Mouse (Mus musculus): ENCODE results near the gene Ubap2.

Gene Ubap2

GRCm38 (mm10) chr4:41260691-41261090, 14.3 kb downstream of the Ubap2 start:
- no peak for DNase-seq (ENCODE audit: extremely low spot score, low spot score)

GRCm38 (mm10) chr4:41259019-41259418, 15.9 kb downstream of the Ubap2 start:
- DNase-seq (ENCODE audit: extremely low spot score, low spot score), result no peak

DNA sequence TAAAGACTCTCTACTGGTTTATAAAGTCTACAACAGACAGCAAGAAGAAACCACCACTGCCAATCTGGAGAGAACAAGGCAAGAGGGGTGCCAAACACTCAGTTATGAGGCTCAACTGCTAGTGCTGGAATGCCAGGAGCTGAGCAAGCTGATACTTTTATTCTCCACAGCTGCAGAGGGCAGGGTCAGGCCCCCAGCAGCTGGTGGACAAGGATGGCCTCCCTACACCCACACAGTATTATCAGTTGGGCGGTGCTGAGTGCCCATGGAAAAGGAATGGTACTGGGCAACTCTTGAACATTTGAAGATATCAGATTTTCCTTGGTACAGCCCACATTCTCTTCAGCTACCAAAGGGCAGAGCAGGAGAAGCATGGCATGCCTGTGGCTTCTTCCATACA, 17.2 kb downstream of the Ubap2 start:
- no peak for DNase-seq (ENCODE audit: extremely low spot score, low spot score)

DNA sequence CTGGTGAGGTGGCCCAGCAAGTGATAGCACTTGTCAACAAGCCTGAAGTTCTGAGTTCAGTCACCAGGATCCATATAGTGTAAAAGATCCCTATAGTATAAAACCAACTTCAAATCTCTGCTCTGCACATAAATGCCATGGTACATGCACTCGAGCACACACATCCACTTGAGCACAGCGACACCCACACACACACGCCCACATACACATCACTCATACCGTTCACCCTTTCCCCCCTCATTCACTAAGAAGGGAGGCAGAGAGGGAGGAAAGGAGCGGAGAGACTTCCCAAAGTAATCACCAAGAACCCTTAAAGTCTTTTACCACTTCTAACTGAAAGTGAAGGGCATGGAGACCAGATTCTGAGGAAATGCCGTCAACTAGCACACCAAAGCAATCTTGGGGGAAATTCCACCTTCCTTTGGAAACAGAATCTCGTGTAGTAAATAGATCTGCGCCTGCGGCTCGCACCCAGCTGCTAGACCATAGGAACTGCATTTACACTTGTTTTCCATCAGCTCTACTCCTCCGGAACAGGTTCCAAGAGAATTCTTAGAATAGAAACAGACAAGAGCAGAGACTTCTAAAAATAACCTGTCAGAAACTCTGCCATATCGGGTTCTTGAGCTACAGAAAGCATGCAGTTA, 19.3 kb downstream of the Ubap2 start:
- DNase-seq (ENCODE audit: extremely low spot score, low spot score), result no peak

GRCm38 (mm10) chr4:41253756-41254155, 21.2 kb downstream of the Ubap2 start:
- DNase-seq (ENCODE audit: extremely low spot score, low spot score), result no peak

- DNase-seq (ENCODE audit: extremely low spot score, low spot score), result no peak
Observed at GRCm38 (mm10) chr4:41245408-41245807, 29.5 kb downstream of the Ubap2 start.

- DNase-seq (ENCODE audit: extremely low spot score, low spot score), result no peak
Observed at GRCm38 (mm10) chr4:41240916-41241315, 34.0 kb downstream of the Ubap2 start.

GRCm38 (mm10) chr4:41235621-41236020, 39.3 kb downstream of the Ubap2 start:
- DNase-seq (ENCODE audit: extremely low spot score, low spot score), result no peak

GRCm38 (mm10) chr4:41226351-41226750, 48.6 kb downstream of the Ubap2 start:
- DNase-seq (ENCODE audit: extremely low spot score, low spot score), result no peak

- no peak for DNase-seq (ENCODE audit: extremely low spot score, low spot score)
Observed at GRCm38 (mm10) chr4:41225412-41225811, 49.5 kb downstream of the Ubap2 start.

- no peak for DNase-seq (ENCODE audit: extremely low spot score, low spot score)
Observed at GRCm38 (mm10) chr4:41208050-41208449, 66.9 kb downstream of the Ubap2 start.

- no peak for DNase-seq (ENCODE audit: extremely low spot score, low spot score)
Observed at GRCm38 (mm10) chr4:41205751-41206150, 69.2 kb downstream of the Ubap2 start.

GRCm38 (mm10) chr4:41202135-41202534, 72.8 kb downstream of the Ubap2 start:
- no peak for DNase-seq (ENCODE audit: extremely low spot score, low spot score)

DNA sequence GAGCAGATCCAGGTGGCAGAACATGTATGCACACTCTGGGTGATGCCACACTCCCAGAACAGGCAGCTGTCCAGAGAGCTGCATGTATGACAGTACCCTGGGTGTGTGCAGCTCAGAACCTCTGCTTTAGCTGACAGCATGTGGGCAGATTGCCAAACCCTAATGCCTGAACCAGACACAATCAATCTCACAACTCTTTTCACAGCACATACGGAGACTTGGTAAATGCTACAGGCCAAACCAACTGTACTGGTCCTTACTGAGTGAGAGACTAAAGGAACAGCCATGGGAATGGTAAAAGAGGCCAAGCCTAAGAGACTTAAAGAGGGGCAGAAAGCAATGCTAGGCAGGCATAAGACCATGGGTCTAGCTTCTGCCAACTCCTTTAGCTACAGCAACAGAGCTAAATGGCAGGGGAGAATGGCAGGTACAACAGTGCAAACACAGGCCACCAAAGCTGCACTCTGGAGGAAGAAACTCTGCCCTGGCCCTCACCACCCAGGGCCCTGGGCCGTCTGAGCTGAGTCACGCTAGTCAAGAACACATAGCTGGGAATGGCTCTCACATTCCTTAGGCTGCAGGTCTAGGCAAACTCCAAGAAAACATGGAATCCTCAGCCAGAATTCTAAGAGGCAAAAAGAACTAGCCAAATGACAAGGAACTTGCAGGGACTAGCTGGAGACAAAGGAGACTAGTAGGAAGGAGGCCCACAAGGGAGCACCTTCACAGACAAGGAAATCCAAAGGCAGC, 77.9 kb downstream of the Ubap2 start:
- no peak for DNase-seq (ENCODE audit: extremely low spot score, low spot score)

DNA sequence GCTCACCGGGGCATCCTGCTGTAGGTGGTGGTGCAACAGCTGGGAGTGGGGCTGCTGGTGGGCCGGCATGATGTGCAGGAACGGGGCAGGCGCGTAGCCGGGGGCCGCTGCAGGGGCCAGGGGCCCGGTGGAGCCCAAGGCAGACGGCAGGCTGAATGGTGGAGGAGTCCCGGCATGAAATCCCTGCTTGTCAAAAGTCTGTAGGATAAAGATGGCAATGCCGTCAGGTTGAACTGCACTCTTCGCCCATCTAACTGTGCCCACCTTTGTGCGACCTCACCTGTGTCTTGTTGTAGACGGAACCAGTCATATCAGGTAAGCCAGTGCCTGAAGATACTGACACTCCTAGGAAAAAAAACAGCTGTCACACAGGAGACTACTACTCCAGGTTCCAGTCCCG, 79.6 kb downstream of the Ubap2 start:
- DNase-seq (ENCODE audit: extremely low spot score, low spot score), result no peak

DNA sequence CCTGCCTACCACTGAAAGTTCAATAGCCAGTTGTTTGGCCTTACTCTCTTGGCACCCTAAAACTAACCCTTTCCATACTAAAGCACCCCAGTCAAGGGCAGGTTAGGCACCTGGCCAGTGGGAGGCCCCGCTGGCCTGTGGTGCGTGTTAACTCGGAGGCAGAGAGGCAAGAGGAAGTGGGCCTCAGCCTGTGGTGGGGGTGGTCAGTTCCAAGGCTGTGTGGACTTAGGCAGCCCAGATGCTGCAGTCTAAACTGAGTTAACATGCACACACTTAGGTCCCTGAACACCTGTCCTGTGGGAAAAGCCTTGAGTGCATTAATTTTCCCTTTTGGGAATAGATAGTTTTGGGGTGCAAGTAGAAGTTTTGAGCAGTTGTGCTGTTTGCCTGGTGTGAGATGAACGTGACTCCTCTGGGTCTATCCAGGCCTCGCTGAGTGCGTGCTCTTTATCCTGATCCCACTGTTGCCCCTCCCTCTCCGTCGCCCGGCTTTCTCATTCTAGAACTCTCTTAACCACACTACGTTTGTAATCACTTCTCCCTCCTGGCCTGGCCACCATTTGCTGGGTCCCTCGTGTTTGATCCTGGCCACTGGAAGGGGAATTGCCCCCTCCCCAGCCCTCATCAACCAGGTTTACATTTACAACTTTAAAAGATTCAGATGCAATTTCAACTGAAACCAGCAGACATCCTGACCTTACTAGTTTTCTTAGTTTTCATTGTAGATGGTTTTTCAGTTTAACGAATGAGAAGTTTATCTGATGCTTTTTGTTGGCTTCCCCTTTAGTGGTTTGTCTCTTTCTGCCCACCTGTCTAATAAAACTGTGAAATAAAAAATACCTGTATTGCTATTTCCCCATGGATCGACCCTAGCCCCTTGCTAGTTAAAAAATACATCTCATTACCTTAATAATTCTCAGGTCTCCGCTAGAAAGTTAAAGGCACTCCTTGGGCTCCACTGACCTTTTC, 82.1 kb downstream of the Ubap2 start:
- no peak for DNase-seq (ENCODE audit: extremely low spot score, low spot score)

GRCm38 (mm10) chr4:41189809-41190208, 85.1 kb downstream of the Ubap2 start:
- no peak for DNase-seq (ENCODE audit: extremely low spot score, low spot score)

- no peak for DNase-seq (ENCODE audit: extremely low spot score, low spot score)
Observed at GRCm38 (mm10) chr4:41179825-41180725, 94.9 kb downstream of the Ubap2 start.

- no peak for DNase-seq (ENCODE audit: extremely low spot score, low spot score)
Observed at GRCm38 (mm10) chr4:41174631-41175030, 100.3 kb downstream of the Ubap2 start.

DNA sequence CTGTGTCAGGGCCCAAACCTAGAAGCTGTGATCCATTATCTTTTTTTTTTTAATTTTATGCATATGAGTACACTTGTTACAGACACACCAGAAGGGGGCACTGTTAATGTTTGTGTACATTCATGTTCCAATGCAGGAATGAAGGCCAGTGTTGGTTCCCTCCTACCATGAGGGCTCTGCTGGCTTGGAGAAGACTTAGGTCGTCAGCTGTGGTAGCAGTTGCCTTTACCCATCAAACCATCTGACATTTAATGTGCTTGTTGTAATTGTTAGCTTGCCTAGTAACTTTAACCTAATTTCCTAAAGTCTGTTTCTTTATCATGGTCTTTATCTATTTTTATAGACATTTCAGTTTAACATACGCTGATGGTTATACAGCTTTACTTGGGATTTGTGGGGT, 104.0 kb downstream of the Ubap2 start:
- no peak for DNase-seq (ENCODE audit: extremely low spot score, low spot score)

Data from neural tube, embryonic 10.5 days (tissue).